Mouse (Mus musculus): ENCODE measurements around the gene Smap2. TPM values are rescaled to one million over a fixed set of nuclear protein-coding genes. Genes with fewer than 3 reads are reported as not detected.

Gene Smap2
- polyA plus RNA-seq, 1 experiment from 2014 or later = 18.4 TPM

GRCm38 (mm10) chr4:120978221-120978620 is 38.8 kb downstream of the Smap2 start:
- Histone ChIP-seq H3K27ac (replicated peaks; ENCODE audit: low read depth, low read length) (no peak overlapping the region), H3K9me3 (ENCODE audit: control insufficient read depth, low read length) (no peaks in the 10 kb centered on the region), H3K4me3 (ENCODE audit: low read depth, low read length) (no peak overlapping the region), H3K9ac (ENCODE audit: low read depth, low read length) (no peak overlapping the region), H3K36me3 (ENCODE audit: control insufficient read depth, insufficient read depth, low read length) (peaks cover 32% of the 10 kb centered on the region), H3K4me1 (ENCODE audit: control insufficient read depth, insufficient read depth, low read length) (no peaks in the 10 kb centered on the region), H3K4me2 (ENCODE audit: low read depth, low read length) (no peak overlapping the region), H3K27me3 (replicated peaks; ENCODE audit: control insufficient read depth, insufficient read depth, low read length) (no peaks in the 10 kb centered on the region)
- WGBS = 84% methylated on average over 3 of the region's 3 CpGs
- no peak for ATAC-seq (ENCODE audit: low read depth)
- DNase-seq (ENCODE audit: low spot score) = no peak

GRCm38 (mm10) chr4:120975428-120975734 is 41.7 kb downstream of the Smap2 start:
- no peaks in the 10 kb centered on the region for H3K27me3 ChIP-seq (replicated peaks; ENCODE audit: control insufficient read depth, insufficient read depth, low read length)
- H3K9ac ChIP-seq (ENCODE audit: low read depth, low read length) = no peak overlapping the region
- ATAC-seq (ENCODE audit: low read depth) = no peak

DNA sequence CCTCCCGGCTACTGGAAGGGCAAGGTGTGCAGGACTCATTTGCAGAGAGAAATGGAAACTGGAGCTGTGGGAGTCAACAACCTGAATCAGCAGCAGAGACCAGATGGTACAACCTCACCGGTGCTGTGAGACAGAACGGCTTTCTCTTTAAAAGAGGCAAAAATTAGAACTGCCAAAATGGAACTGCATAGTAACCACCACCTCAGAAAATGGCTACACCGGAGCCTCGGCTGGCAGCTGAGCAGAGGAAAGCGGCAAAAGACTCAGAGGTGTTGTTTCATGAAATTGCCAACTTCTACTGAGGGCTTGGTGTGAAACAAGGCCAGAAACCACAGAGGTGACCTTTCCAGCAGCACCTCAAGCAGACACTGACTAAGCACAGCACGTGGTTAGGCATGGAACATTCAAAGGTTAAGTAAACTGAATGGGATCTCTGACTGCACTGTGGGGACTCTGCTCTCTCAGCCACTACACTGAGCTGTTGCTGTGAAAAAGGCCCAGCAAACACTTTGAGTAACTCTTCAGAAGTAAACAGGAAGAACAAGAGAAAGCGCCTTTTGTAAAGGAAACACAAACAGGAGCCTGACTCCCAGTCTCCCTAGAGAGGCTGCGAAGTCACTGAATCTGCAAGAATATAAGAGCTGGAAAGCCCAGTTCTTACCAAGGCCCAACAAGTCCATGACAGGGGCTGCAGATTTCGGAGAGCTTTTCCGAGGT is 42.2 kb downstream of the Smap2 start:
- no peak for ATAC-seq (ENCODE audit: low read depth)
- peaks cover 43% of the 10 kb centered on the region for H3K36me3 ChIP-seq (ENCODE audit: control insufficient read depth, insufficient read depth, low read length)
- H3K27ac ChIP-seq (replicated peaks; ENCODE audit: low read depth, low read length) = no peak overlapping the region

More at GRCm38 (mm10) chr4:120975428-120975734, 41.7 kb downstream of the Smap2 start:
- 87% methylated on average over 4 of the region's 4 CpGs for WGBS
- no peaks in the 10 kb centered on the region for H3K4me1 ChIP-seq (ENCODE audit: control insufficient read depth, insufficient read depth, low read length)
- H3K9me3 ChIP-seq (ENCODE audit: control insufficient read depth, low read length) = no peaks in the 10 kb centered on the region
- H3K36me3 ChIP-seq (ENCODE audit: control insufficient read depth, insufficient read depth, low read length) = peaks cover 42% of the 10 kb centered on the region
- no peak overlapping the region for H3K4me3 ChIP-seq (ENCODE audit: low read depth, low read length)
- no peak for DNase-seq (ENCODE audit: low spot score)
- H3K27ac ChIP-seq (replicated peaks; ENCODE audit: low read depth, low read length) = no peak overlapping the region
- H3K4me2 ChIP-seq (ENCODE audit: low read depth, low read length) = no peak overlapping the region

GRCm38 (mm10) chr4:120971842-120972241 is 45.2 kb downstream of the Smap2 start:
- ATAC-seq (ENCODE audit: low read depth) = no peak
- Histone ChIP-seq H3K36me3 (ENCODE audit: control insufficient read depth, insufficient read depth, low read length) (peaks cover 51% of the 10 kb centered on the region), H3K4me3 (ENCODE audit: low read depth, low read length) (no peak overlapping the region), H3K9me3 (ENCODE audit: control insufficient read depth, low read length) (no peaks in the 10 kb centered on the region), H3K4me1 (ENCODE audit: control insufficient read depth, insufficient read depth, low read length) (no peaks in the 10 kb centered on the region), H3K9ac (ENCODE audit: low read depth, low read length) (0 out of 2 replicates have a peak overlapping the region, but pooled peaks have one; percentile 8), H3K27me3 (replicated peaks; ENCODE audit: control insufficient read depth, insufficient read depth, low read length) (no peaks in the 10 kb centered on the region), H3K27ac (replicated peaks; ENCODE audit: low read depth, low read length) (no peak overlapping the region), H3K4me2 (ENCODE audit: low read depth, low read length) (no peak overlapping the region)
- DNase-seq (ENCODE audit: low spot score) = no peak
- WGBS = 87% methylated on average over 8 of the region's 8 CpGs

More for the DNA sequence above, 42.2 kb downstream of the Smap2 start:
- Histone ChIP-seq H3K27me3 (replicated peaks; ENCODE audit: control insufficient read depth, insufficient read depth, low read length) (no peaks in the 10 kb centered on the region), H3K4me3 (ENCODE audit: low read depth, low read length) (no peak overlapping the region), H3K9ac (ENCODE audit: low read depth, low read length) (no peak overlapping the region), H3K4me2 (ENCODE audit: low read depth, low read length) (no peak overlapping the region), H3K4me1 (ENCODE audit: control insufficient read depth, insufficient read depth, low read length) (no peaks in the 10 kb centered on the region), H3K9me3 (ENCODE audit: control insufficient read depth, low read length) (no peaks in the 10 kb centered on the region)
- DNase-seq (ENCODE audit: low spot score) = no peak
- 78% methylated on average over 11 of the region's 11 CpGs for WGBS

- no peaks in the 10 kb centered on the region for H3K4me1 ChIP-seq (ENCODE audit: control insufficient read depth, insufficient read depth, low read length)
- H3K9me3 ChIP-seq (ENCODE audit: control insufficient read depth, low read length) = no peaks in the 10 kb centered on the region
- WGBS = 76% methylated on average over 5 of the region's 5 CpGs
- ATAC-seq (ENCODE audit: low read depth) (no peak), DNase-seq (ENCODE audit: low spot score) (no peak)
- H3K27me3 ChIP-seq (replicated peaks; ENCODE audit: control insufficient read depth, insufficient read depth, low read length) = no peaks in the 10 kb centered on the region
- H3K36me3 ChIP-seq (ENCODE audit: control insufficient read depth, insufficient read depth, low read length) = peaks cover 50% of the 10 kb centered on the region
- H3K27ac ChIP-seq (replicated peaks; ENCODE audit: low read depth, low read length) = no peak overlapping the region
- no peak overlapping the region for H3K4me2 ChIP-seq (ENCODE audit: low read depth, low read length)
- H3K9ac ChIP-seq (ENCODE audit: low read depth, low read length) = no peak overlapping the region
- H3K4me3 ChIP-seq (ENCODE audit: low read depth, low read length) = no peak overlapping the region
These were observed 47.5 kb downstream of the Smap2 start for GRCm38 (mm10) chr4:120969382-120970146.

- no peak overlapping the region for H3K4me2 ChIP-seq (ENCODE audit: low read depth, low read length)
- H3K4me3 ChIP-seq (ENCODE audit: low read depth, low read length) = no peak overlapping the region
- no peaks in the 10 kb centered on the region for H3K4me1 ChIP-seq (ENCODE audit: control insufficient read depth, insufficient read depth, low read length)
- no peaks in the 10 kb centered on the region for H3K27me3 ChIP-seq (replicated peaks; ENCODE audit: control insufficient read depth, insufficient read depth, low read length)
- ATAC-seq (ENCODE audit: low read depth) (no peak), DNase-seq (ENCODE audit: low spot score) (no peak)
- 88% methylated on average over 9 of the region's 9 CpGs for WGBS
- no peak overlapping the region for H3K9ac ChIP-seq (ENCODE audit: low read depth, low read length)
- no peak overlapping the region for H3K27ac ChIP-seq (replicated peaks; ENCODE audit: low read depth, low read length)
- peaks cover 39% of the 10 kb centered on the region for H3K36me3 ChIP-seq (ENCODE audit: control insufficient read depth, insufficient read depth, low read length)
- H3K9me3 ChIP-seq (ENCODE audit: control insufficient read depth, low read length) = no peaks in the 10 kb centered on the region
These were observed 48.6 kb downstream of the Smap2 start for GRCm38 (mm10) chr4:120968486-120968885.

DNA sequence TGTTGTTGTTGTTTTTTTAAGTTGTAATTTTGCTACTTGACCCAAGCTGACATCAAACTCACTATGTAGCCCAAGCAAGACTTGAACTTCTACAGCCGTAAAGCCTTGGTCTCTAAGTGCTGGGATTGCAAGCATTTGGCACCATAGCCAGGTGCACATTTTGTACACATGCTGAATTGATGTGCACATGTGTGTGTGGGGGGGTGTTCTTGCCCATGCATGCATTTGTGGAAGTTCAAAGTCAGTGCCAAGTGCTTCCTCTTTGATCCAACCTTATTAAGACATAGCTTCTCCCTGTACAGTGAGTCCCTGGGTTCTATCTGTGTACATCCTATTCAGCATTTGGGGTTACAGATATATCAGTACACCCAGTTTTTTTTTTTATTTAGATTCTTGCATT is 61.5 kb downstream of the Smap2 start:
- H3K4me2 ChIP-seq (ENCODE audit: low read depth, low read length) = no peak overlapping the region
- no peaks in the 10 kb centered on the region for H3K27me3 ChIP-seq (replicated peaks; ENCODE audit: control insufficient read depth, insufficient read depth, low read length)
- DNase-seq (ENCODE audit: low spot score) (no peak), ATAC-seq (ENCODE audit: low read depth) (no peak)
- no peaks in the 10 kb centered on the region for H3K9me3 ChIP-seq (ENCODE audit: control insufficient read depth, low read length)
- H3K36me3 ChIP-seq (ENCODE audit: control insufficient read depth, insufficient read depth, low read length) = no peaks in the 10 kb centered on the region
- H3K9ac ChIP-seq (ENCODE audit: low read depth, low read length) = no peak overlapping the region
- no peak overlapping the region for H3K4me3 ChIP-seq (ENCODE audit: low read depth, low read length)
- no peak overlapping the region for H3K27ac ChIP-seq (replicated peaks; ENCODE audit: low read depth, low read length)
- H3K4me1 ChIP-seq (ENCODE audit: control insufficient read depth, insufficient read depth, low read length) = no peaks in the 10 kb centered on the region
- 94% methylated on average over 1 of the region's 1 CpGs for WGBS

DNA sequence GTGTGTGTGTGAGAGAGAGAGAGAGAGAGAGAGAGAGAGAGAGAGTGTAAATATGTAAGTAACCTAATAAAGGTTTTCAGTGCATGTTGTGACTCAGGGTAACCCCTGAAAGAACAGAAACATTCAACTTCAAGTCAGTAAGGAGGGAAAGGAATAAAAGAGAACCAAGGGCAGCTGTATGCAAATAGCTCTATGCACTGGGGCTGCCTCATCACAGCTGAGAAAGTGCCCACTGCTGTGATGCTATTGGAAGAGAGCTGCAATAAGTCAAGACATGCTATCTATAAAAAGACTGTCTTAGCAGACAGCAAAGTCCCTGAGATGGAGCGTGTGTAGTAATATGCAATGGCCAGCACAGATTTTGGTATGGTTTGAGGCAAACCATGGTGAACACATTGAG is 63.4 kb downstream of the Smap2 start:
- no peaks in the 10 kb centered on the region for H3K36me3 ChIP-seq (ENCODE audit: control insufficient read depth, insufficient read depth, low read length)
- no peak overlapping the region for H3K4me2 ChIP-seq (ENCODE audit: low read depth, low read length)
- no peak overlapping the region for H3K9ac ChIP-seq (ENCODE audit: low read depth, low read length)
- no peaks in the 10 kb centered on the region for H3K9me3 ChIP-seq (ENCODE audit: control insufficient read depth, low read length)
- H3K4me3 ChIP-seq (ENCODE audit: low read depth, low read length) = no peak overlapping the region
- H3K27me3 ChIP-seq (replicated peaks; ENCODE audit: control insufficient read depth, insufficient read depth, low read length) = no peaks in the 10 kb centered on the region
- H3K4me1 ChIP-seq (ENCODE audit: control insufficient read depth, insufficient read depth, low read length) = no peaks in the 10 kb centered on the region
- DNase-seq (ENCODE audit: low spot score) (no peak), ATAC-seq (ENCODE audit: low read depth) (no peak)
- WGBS = 89% methylated on average over 1 of the region's 1 CpGs
- H3K27ac ChIP-seq (replicated peaks; ENCODE audit: low read depth, low read length) = no peak overlapping the region

DNA sequence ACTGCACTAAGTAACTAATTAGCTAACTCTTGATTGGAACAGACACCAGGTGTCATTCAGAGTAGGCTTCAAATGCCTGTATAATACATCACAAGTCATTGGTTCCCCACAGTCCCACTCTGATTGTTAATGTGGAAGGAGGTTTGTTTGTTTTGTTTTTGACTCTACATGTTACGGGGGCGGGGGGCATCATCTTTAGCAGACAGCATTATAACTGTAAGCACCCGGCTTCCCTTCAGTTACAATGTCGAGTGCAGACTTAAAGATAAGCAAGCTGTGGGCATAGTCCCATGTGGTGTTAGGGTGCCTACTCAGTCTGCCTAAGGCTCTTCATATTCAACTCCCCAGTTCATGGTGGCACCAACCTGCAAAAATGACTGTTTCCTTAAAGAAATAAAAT is 64.0 kb downstream of the Smap2 start:
- H3K27ac ChIP-seq (replicated peaks; ENCODE audit: low read depth, low read length) = no peak overlapping the region
- no peak overlapping the region for H3K4me2 ChIP-seq (ENCODE audit: low read depth, low read length)
- H3K4me1 ChIP-seq (ENCODE audit: control insufficient read depth, insufficient read depth, low read length) = no peaks in the 10 kb centered on the region
- no peak overlapping the region for H3K9ac ChIP-seq (ENCODE audit: low read depth, low read length)
- ATAC-seq (ENCODE audit: low read depth) (no peak), DNase-seq (ENCODE audit: low spot score) (no peak)
- no peaks in the 10 kb centered on the region for H3K27me3 ChIP-seq (replicated peaks; ENCODE audit: control insufficient read depth, insufficient read depth, low read length)
- WGBS = 66% methylated on average over 4 of the region's 4 CpGs
- no peaks in the 10 kb centered on the region for H3K9me3 ChIP-seq (ENCODE audit: control insufficient read depth, low read length)
- H3K36me3 ChIP-seq (ENCODE audit: control insufficient read depth, insufficient read depth, low read length) = no peaks in the 10 kb centered on the region
- H3K4me3 ChIP-seq (ENCODE audit: low read depth, low read length) = no peak overlapping the region
